Mouse (Mus musculus): ENCODE measurements around the gene Egf. TPM values are rescaled to one million over a fixed set of nuclear protein-coding genes. Genes with fewer than 3 reads are reported as not detected.

Gene Egf
- polyA plus RNA-seq, 1 experiment = 1.2 TPM

DNA sequence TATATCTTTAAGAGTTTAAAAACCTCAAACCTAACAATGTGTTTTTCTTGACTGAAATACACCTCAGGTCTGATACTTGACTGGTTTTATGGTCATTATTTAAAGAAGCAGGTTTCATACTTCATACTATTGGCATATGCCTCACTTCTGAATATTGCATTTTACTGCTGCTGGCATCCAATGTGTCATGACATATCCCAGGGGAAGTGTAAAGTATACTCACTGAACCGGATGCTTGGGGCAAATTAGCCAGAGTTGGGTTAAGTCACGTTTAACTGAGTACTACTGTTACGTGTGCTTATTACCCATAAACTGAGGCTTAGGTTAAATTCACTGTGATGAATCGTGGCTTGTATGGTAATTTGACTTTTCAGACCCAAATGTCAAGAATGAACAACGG is 29.5 kb downstream of the Egf start:
- Histone ChIP-seq H3K9me3 (replicated peaks; ENCODE audit: control insufficient read depth, insufficient read depth, low read length, poor library complexity, severe bottlenecking) (no peaks in the 10 kb centered on the region), H3K4me1 (ENCODE audit: control insufficient read depth, insufficient read depth, low read length) (no peaks in the 10 kb centered on the region), H3K27me3 (ENCODE audit: control insufficient read depth, insufficient read depth, low read length, poor library complexity, severe bottlenecking) (no peaks in the 10 kb centered on the region), H3K36me3 (ENCODE audit: control insufficient read depth, insufficient read depth, low read length, poor library complexity, severe bottlenecking) (no peaks in the 10 kb centered on the region), H3K27ac (ENCODE audit: insufficient read depth, low read length) (no peak overlapping the region), H3K4me3 (ENCODE audit: low read depth, low read length) (no peak overlapping the region), H3K9ac (ENCODE audit: low read depth, poor library complexity, severe bottlenecking) (no peak overlapping the region)
- no peak for TF ChIP-seq EP300 (IDR thresholded peaks at IDR 0.05; ENCODE audit: insufficient read depth, low read depth, low read length)
- TF ChIP-seq POLR2A (IDR thresholded peaks at IDR 0.05; ENCODE audit: insufficient read depth, low read length) = no peak
- no peak for TF ChIP-seq CTCF (IDR thresholded peaks at IDR 0.05; ENCODE audit: low read depth, low read length)

DNA sequence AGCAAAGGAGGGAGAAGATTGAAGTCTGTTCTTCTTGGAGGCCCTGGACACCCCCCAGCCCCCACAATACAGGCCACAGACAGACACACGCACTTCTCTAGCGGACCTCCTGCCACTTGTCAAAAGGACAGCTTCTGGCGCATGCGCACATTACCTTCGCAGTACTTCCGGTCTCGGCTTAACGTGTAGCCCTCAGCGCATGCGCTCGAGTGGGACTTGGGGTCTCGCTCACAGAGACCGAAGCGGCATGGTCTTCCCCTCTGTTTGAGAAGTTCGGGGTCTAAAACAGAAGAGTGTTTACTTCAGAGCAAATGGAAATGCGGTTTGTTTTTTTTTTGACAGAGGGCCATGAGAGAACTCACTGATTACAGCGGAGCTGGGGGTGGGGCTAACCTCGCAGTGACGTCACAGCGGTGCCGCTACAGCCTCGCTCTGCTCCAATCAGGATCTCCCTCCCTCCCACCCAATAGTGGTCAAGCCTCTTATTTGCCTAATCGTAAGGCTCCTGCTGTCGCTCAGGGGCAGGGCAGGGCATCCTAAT is 30.1 kb downstream of the Egf start:
- no peaks in the 10 kb centered on the region for H3K27me3 ChIP-seq (ENCODE audit: control insufficient read depth, insufficient read depth, low read length, poor library complexity, severe bottlenecking)
- no peak overlapping the region for H3K27ac ChIP-seq (ENCODE audit: insufficient read depth, low read length)
- peak overlapping the region; percentile 74 for H3K4me3 ChIP-seq (ENCODE audit: low read depth, low read length)
- H3K36me3 ChIP-seq (ENCODE audit: control insufficient read depth, insufficient read depth, low read length, poor library complexity, severe bottlenecking) = no peaks in the 10 kb centered on the region
- H3K9me3 ChIP-seq (replicated peaks; ENCODE audit: control insufficient read depth, insufficient read depth, low read length, poor library complexity, severe bottlenecking) = no peaks in the 10 kb centered on the region
- no peak for TF ChIP-seq POLR2A (IDR thresholded peaks at IDR 0.05; ENCODE audit: insufficient read depth, low read length)
- no peak for TF ChIP-seq EP300 (IDR thresholded peaks at IDR 0.05; ENCODE audit: insufficient read depth, low read depth, low read length)
- TF ChIP-seq CTCF (IDR thresholded peaks at IDR 0.05; ENCODE audit: low read depth, low read length) = no peak
- 0 out of 2 replicates have a peak overlapping the region, but pooled peaks have one; percentile 13 for H3K9ac ChIP-seq (ENCODE audit: low read depth, poor library complexity, severe bottlenecking)
- no peaks in the 10 kb centered on the region for H3K4me1 ChIP-seq (ENCODE audit: control insufficient read depth, insufficient read depth, low read length)

DNA sequence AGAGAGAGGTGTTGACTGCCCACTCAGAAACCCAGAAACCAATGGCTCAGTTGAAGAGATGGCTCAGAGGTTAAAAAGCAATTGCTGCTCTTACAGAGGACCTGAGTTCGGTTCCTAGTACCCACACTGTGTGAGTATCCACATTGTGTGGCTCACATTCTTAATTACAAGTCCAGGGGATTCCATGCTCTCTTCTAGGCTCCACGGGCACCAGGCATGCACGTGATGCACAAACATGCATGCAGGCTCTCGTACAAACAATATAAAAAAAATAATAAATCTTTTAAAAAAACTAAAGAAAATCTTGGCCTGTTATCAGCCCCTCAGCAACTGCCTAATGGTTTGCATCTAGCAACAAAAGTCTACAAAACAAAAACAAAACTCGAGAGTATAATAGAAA is 30.6 kb downstream of the Egf start:
- Histone ChIP-seq H3K36me3 (ENCODE audit: control insufficient read depth, insufficient read depth, low read length, poor library complexity, severe bottlenecking) (no peaks in the 10 kb centered on the region), H3K27me3 (ENCODE audit: control insufficient read depth, insufficient read depth, low read length, poor library complexity, severe bottlenecking) (no peaks in the 10 kb centered on the region), H3K27ac (ENCODE audit: insufficient read depth, low read length) (no peak overlapping the region), H3K4me1 (ENCODE audit: control insufficient read depth, insufficient read depth, low read length) (no peaks in the 10 kb centered on the region), H3K9me3 (replicated peaks; ENCODE audit: control insufficient read depth, insufficient read depth, low read length, poor library complexity, severe bottlenecking) (no peaks in the 10 kb centered on the region), H3K4me3 (ENCODE audit: low read depth, low read length) (peak overlapping the region; percentile 74), H3K9ac (ENCODE audit: low read depth, poor library complexity, severe bottlenecking) (0 out of 2 replicates have a peak overlapping the region, but pooled peaks have one; percentile 13)
- TF ChIP-seq CTCF (IDR thresholded peaks at IDR 0.05; ENCODE audit: low read depth, low read length) (no peak), EP300 (IDR thresholded peaks at IDR 0.05; ENCODE audit: insufficient read depth, low read depth, low read length) (no peak), POLR2A (IDR thresholded peaks at IDR 0.05; ENCODE audit: insufficient read depth, low read length) (no peak)

DNA sequence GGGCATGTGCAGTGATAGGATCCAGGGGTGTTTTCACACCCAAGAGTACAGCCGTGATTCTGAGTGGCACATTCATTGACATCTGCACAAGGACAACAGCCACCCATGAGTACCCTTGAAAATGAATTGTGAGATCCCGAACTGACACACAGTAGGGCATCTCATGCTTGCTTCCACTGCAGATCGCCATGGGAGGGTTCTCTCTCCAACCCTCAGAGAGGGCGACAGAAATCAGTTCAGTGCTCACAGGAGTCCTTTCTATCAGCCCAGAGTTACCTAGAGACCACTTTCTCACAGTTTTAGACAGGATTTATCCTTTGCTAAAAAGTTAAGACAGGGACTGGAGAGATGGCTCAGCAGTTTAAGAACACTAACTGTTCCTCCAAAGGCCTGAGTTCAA is 31.8 kb downstream of the Egf start:
- Histone ChIP-seq H3K27me3 (ENCODE audit: control insufficient read depth, insufficient read depth, low read length, poor library complexity, severe bottlenecking) (no peaks in the 10 kb centered on the region), H3K36me3 (ENCODE audit: control insufficient read depth, insufficient read depth, low read length, poor library complexity, severe bottlenecking) (no peaks in the 10 kb centered on the region), H3K27ac (ENCODE audit: insufficient read depth, low read length) (no peak overlapping the region), H3K9ac (ENCODE audit: low read depth, poor library complexity, severe bottlenecking) (no peak overlapping the region), H3K4me1 (ENCODE audit: control insufficient read depth, insufficient read depth, low read length) (no peaks in the 10 kb centered on the region), H3K4me3 (ENCODE audit: low read depth, low read length) (no peak overlapping the region), H3K9me3 (replicated peaks; ENCODE audit: control insufficient read depth, insufficient read depth, low read length, poor library complexity, severe bottlenecking) (no peaks in the 10 kb centered on the region)
- TF ChIP-seq EP300 (IDR thresholded peaks at IDR 0.05; ENCODE audit: insufficient read depth, low read depth, low read length) (no peak), POLR2A (IDR thresholded peaks at IDR 0.05; ENCODE audit: insufficient read depth, low read length) (no peak), CTCF (IDR thresholded peaks at IDR 0.05; ENCODE audit: low read depth, low read length) (no peak)

DNA sequence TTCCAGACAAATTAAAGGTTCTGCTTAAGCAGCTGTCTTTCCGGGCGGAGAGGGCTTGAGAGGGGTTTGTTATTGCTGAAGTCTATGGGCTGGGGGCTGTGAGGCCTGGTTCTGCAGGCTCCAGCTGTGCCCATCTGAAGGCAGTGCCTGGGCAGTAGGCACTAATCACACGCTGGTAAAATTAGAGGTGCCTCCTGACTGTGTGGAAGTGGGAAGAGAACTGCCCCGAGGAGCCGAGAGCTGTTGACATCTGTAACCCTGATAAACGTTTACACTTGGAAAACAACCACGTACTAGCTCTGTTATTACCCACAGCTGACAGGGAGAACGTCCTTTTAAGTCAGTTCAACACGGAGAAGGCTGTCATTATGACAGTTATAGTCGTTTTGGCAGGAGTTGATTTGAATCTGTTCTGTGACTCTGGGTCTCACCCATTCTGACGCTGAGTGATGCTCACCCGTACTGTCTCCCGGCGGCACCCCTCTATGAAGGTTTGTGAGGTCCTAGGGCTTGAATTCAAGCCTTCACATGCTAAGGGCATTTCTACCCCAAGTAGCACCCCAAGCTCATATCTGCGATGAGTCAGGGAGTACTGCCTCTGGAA is 40.5 kb downstream of the Egf start:
- H3K9ac ChIP-seq (ENCODE audit: low read depth, poor library complexity, severe bottlenecking) = no peak overlapping the region
- no peak overlapping the region for H3K4me3 ChIP-seq (ENCODE audit: low read depth, low read length)
- no peak overlapping the region for H3K27ac ChIP-seq (ENCODE audit: insufficient read depth, low read length)

DNA sequence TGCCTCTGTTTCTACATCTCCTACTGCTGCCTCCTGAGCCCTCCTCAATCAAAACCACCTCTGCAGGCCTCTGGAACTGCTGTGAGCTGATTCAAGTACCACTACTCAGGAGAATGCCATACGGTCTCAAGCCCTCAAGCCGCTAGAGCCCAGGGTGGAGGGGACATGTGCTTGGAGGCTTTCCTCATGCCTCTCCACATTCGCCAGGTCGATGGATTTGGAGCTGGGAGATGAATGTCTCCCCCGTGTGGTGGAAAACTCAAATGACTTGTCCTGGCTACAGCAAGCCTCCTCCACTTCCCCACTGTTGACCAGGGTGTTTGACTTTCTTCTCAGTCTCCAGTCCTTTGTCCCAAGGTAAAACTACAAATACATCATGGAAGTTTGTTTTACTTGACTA is 47.0 kb downstream of the Egf start:
- no peaks in the 10 kb centered on the region; the same call in 1 of the 2 replicates for H3K9me3 ChIP-seq (replicated peaks; ENCODE audit: control insufficient read depth, insufficient read depth, low read length, poor library complexity, severe bottlenecking)
- no peaks in the 10 kb centered on the region for H3K27me3 ChIP-seq (ENCODE audit: control insufficient read depth, insufficient read depth, low read length, poor library complexity, severe bottlenecking)
- no peaks in the 10 kb centered on the region for H3K36me3 ChIP-seq (ENCODE audit: control insufficient read depth, insufficient read depth, low read length, poor library complexity, severe bottlenecking)
- H3K27ac ChIP-seq (ENCODE audit: insufficient read depth, low read length) = no peak overlapping the region
- H3K4me3 ChIP-seq (ENCODE audit: low read depth, low read length) = no peak overlapping the region
- no peak for TF ChIP-seq POLR2A (IDR thresholded peaks at IDR 0.05; ENCODE audit: insufficient read depth, low read length)
- TF ChIP-seq CTCF (IDR thresholded peaks at IDR 0.05; ENCODE audit: low read depth, low read length) = peak; percentile 81
- TF ChIP-seq EP300 (IDR thresholded peaks at IDR 0.05; ENCODE audit: insufficient read depth, low read depth, low read length) = no peak
- no peaks in the 10 kb centered on the region for H3K4me1 ChIP-seq (ENCODE audit: control insufficient read depth, insufficient read depth, low read length)
- H3K9ac ChIP-seq (ENCODE audit: low read depth, poor library complexity, severe bottlenecking) = no peak overlapping the region

More for the DNA sequence above, 40.5 kb downstream of the Egf start:
- no peaks in the 10 kb centered on the region for H3K4me1 ChIP-seq (ENCODE audit: control insufficient read depth, insufficient read depth, low read length)
- no peaks in the 10 kb centered on the region for H3K9me3 ChIP-seq (replicated peaks; ENCODE audit: control insufficient read depth, insufficient read depth, low read length, poor library complexity, severe bottlenecking)
- TF ChIP-seq POLR2A (IDR thresholded peaks at IDR 0.05; ENCODE audit: insufficient read depth, low read length) (no peak), CTCF (IDR thresholded peaks at IDR 0.05; ENCODE audit: low read depth, low read length) (no peak), EP300 (IDR thresholded peaks at IDR 0.05; ENCODE audit: insufficient read depth, low read depth, low read length) (no peak)
- no peaks in the 10 kb centered on the region for H3K36me3 ChIP-seq (ENCODE audit: control insufficient read depth, insufficient read depth, low read length, poor library complexity, severe bottlenecking)
- H3K27me3 ChIP-seq (ENCODE audit: control insufficient read depth, insufficient read depth, low read length, poor library complexity, severe bottlenecking) = no peaks in the 10 kb centered on the region
